Comparison of ENCODE assay signal across 14 mouse cellular contexts in the genomic region with DNA sequence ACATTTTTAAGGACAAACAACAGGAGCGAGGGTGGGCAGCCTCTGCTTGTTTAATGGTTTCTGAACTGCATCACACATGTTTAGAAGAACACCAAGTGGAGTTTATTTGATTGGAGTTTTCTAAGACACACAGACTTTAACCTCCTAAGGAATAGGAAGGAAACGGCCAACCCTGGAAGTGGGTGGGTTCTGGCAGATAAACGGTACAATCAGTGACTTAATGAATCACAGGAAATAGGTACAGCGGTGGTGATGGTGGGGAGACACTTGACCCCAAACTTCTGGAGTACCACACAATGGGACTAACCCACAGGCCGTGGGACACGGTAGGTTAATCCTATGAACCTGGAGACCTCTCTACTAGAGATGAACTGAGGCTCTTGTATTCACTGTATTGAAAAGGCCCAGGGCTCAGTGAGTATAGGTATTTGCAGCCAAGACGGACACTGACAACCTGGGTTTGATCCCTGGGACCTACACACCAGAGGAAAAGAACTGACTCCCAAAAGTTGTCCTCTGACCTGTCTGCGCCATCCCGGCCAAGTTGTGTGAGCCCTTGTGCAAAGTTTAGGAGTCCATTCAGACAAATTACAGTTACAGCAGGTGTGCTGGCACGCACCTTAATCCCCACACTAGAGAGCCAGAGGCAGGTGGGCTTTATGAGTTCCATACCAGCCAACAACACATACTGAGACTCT. TPM values are rescaled to one million over a fixed set of nuclear protein-coding genes. Genes with fewer than 3 reads are reported as not detected.
A peak's percentile ranks its signal among the peaks of the same experiment; 100 is the strongest.
DNase-seq lines count a peak whose midpoint lies in the region; ATAC-seq and TF ChIP-seq lines count a peak whose summit lies in the region.
"Had no signal": no experiment of that assay in that cellular context is flagged by ENCODE, and none has a peak within 500 bp of the region (broad histone marks: within the 10 kb centered on the region; RNA-seq: fewer than 3 reads in every experiment).

No protein-coding gene starts in this region.

- no peak overlapping the region for H3K4me2 ChIP-seq in stomach, embryonic 16.5 days (ENCODE audit: low read depth, low read length)
- H3K4me2 ChIP-seq: embryonic facial prominence, embryonic 13.5 days; midbrain, embryonic 12.5 days had no signal

- no peaks in the 10 kb centered on the region for H3K36me3 ChIP-seq in stomach, embryonic 16.5 days (ENCODE audit: control insufficient read depth, insufficient read depth, low read length)

- intact Hi-C loops in gastrocnemius, adult 2 months (cut with DNase I): no loop called here
- intact Hi-C loops in gastrocnemius, postnatal 14 days (cut with DNase I; ENCODE audit: low total_unique reads): no loop called here

- no peak for TF ChIP-seq POLR2A in lung, adult 2 months (IDR thresholded peaks at IDR 0.05; ENCODE audit: borderline replicate concordance, extremely low read depth, low read depth, low read length)

- peak overlapping the region; percentile 87 for H3K27ac ChIP-seq in gastrocnemius, adult 2 months
- H3K27ac ChIP-seq in stomach, embryonic 16.5 days (ENCODE audit: low read length): peak overlapping the region; percentile 41
- H3K27ac ChIP-seq: embryonic facial prominence, embryonic 13.5 days; midbrain, embryonic 12.5 days had no signal

- no peaks in the 10 kb centered on the region for H3K9me3 ChIP-seq in stomach, embryonic 16.5 days (replicated peaks; ENCODE audit: control insufficient read depth, low read length)
- H3K9me3 ChIP-seq: embryonic facial prominence, embryonic 13.5 days; midbrain, embryonic 12.5 days had no signal

- H3K4me1 ChIP-seq in lung, adult 2 months (ENCODE audit: control insufficient read depth, insufficient read depth, low read length): peaks cover 70% of the 10 kb centered on the region
- peaks cover 20% of the 10 kb centered on the region; the same call in 1 of the 2 replicates for H3K4me1 ChIP-seq in stomach, embryonic 16.5 days (ENCODE audit: control insufficient read depth, insufficient read depth, low read length)

- H3K4me3 ChIP-seq in gastrocnemius, adult 2 months: no peak overlapping the region; the same call in 1 of the 2 replicates
- no peak overlapping the region for H3K4me3 ChIP-seq in lung, adult 2 months (replicated peaks; ENCODE audit: extremely low read depth, low read depth, low read length)
- H3K4me3 ChIP-seq in stomach, embryonic 16.5 days (replicated peaks; ENCODE audit: low read length): no peak overlapping the region
- H3K4me3 ChIP-seq: embryonic facial prominence, embryonic 13.5 days; midbrain, embryonic 12.5 days had no signal

- DNase-seq in gastrocnemius, adult 2 months: no peak
- DNase-seq in gastrocnemius, postnatal 14 days: no peak
- DNase-seq in lung, adult 18-20 months: peak; percentile 66 to 79
- no peak for DNase-seq in lung, adult 2 months
- DNase-seq in kidney, postnatal 25 days: peak; percentile 34 to 70
- DNase-seq in thymus, postnatal 25 days: no peak
- no peak for DNase-seq in embryo, embryonic 9.5 days (ENCODE audit: extremely low spot score)
- DNase-seq: adrenal gland, adult 2 months; cerebellum, adult 11-12 months had no signal

- no peak for TF ChIP-seq CTCF in gastrocnemius, adult 2 months (IDR thresholded peaks at IDR 0.05)
- no peak for TF ChIP-seq CTCF in lung, adult 2 months (IDR thresholded peaks at IDR 0.05; ENCODE audit: insufficient read depth, low read length)

- no peak overlapping the region for H3K9ac ChIP-seq in stomach, embryonic 16.5 days (ENCODE audit: low read length)
- H3K9ac ChIP-seq: embryonic facial prominence, embryonic 13.5 days; midbrain, embryonic 12.5 days had no signal

- ATAC-seq in stomach, embryonic 16.5 days (ENCODE audit: insufficient read depth, low FRiP score): no peak
- ATAC-seq: inflammation-experienced regulatory T-cells, adult 6 months had no signal

- WGBS in lung, adult 2 months: 44% methylated on average over 10 of the region's 10 CpGs
- 75% methylated on average over 10 of the region's 10 CpGs for WGBS in stomach, embryonic 16.5 days

- H3K27me3 ChIP-seq in stomach, embryonic 16.5 days (ENCODE audit: control insufficient read depth, insufficient read depth, low read length): no peaks in the 10 kb centered on the region
- H3K27me3 ChIP-seq: embryonic facial prominence, embryonic 13.5 days; midbrain, embryonic 12.5 days had no signal

RNA-seq across cellular contexts. Expression of a gene that starts 34.7 kb away (rescaled TPM):
- 1 to 10 TPM; 4.5 to 8.4 TPM for total RNA-seq in gastrocnemius, adult 2 months (2021)
- total RNA-seq in gastrocnemius, postnatal 14 days (2021): 10 to 100 TPM in 1 of 2 experiments, 1 to 10 TPM in 1; 7.5 to 13.9 TPM
- 18.5 and 21.6 TPM in 2 replicates for polyA plus RNA-seq in lung, adult 2 months (2012; rRNA removed)
- polyA plus RNA-seq in stomach, embryonic 16.5 days (2015; fragmentation: Nextera tagmentation; extraction: Ambion mirVana): 25.8 and 28.7 TPM in 2 replicates

RNA-seq across cellular contexts. Expression of a gene that starts 48.4 kb away (rescaled TPM):
- total RNA-seq in gastrocnemius, adult 2 months (2021): not detected
- total RNA-seq in gastrocnemius, postnatal 14 days (2021): not detected
- polyA plus RNA-seq in lung, adult 2 months (2012; rRNA removed): not detected in 2 replicates
- polyA plus RNA-seq in stomach, embryonic 16.5 days (2015; fragmentation: Nextera tagmentation; extraction: Ambion mirVana): not detected in 2 replicates
- total RNA-seq: adrenal gland, adult 2 months had no signal
- polyA plus RNA-seq: adrenal gland, adult 2 months; embryonic facial prominence, embryonic 13.5 days; inflammation-experienced regulatory T-cells, adult 6 months; limb, embryonic 11.5 days; midbrain, embryonic 12.5 days had no signal

RNA-seq across cellular contexts. Expression of a gene that starts 56.5 kb away (rescaled TPM):
- total RNA-seq in gastrocnemius, adult 2 months (2021): under 1 TPM; 0.13 to 0.31 TPM
- total RNA-seq in gastrocnemius, postnatal 14 days (2021): under 1 TPM; 0.78 to 0.86 TPM
- 3.5 and 4.9 TPM in 2 replicates for polyA plus RNA-seq in lung, adult 2 months (2012; rRNA removed)
- 2.1 and 3.1 TPM in 2 replicates for polyA plus RNA-seq in stomach, embryonic 16.5 days (2015; fragmentation: Nextera tagmentation; extraction: Ambion mirVana)

Comparison
In these comparisons a context has a peak if more than half of its experiments do, and no peak if none do; other contexts are left out.
1. DNase-seq: peak in lung, adult 18-20 months (2 of 2) and kidney, postnatal 25 days (2 of 2); none in gastrocnemius, adult 2 months (single experiment), gastrocnemius, postnatal 14 days (single experiment), lung, adult 2 months (single experiment), thymus, postnatal 25 days (single experiment) and embryo, embryonic 9.5 days (single experiment).